9 mouse cellular contexts compared by ENCODE assay signal in genomic region chr9:107366644-107367043, GRCm38 (mm10). TPM values are rescaled to one million over a fixed set of nuclear protein-coding genes. Genes with fewer than 3 reads are reported as not detected.
DNase-seq lines count a peak whose midpoint lies in the region; ATAC-seq and TF ChIP-seq lines count a peak whose summit lies in the region.
"Had no signal": no experiment of that assay in that cellular context is flagged by ENCODE, and none has a peak within 500 bp of the region (broad histone marks: within the 10 kb centered on the region; RNA-seq: fewer than 3 reads in every experiment).

No protein-coding gene starts in this region.

- peak; percentile 86 for DNase-seq in hindbrain, embryonic 11.5 days (ENCODE audit: low spot score)
- DNase-seq in brain, adult 2 months (ENCODE audit: low read depth, low spot score): peak; percentile 68
- DNase-seq in kidney, postnatal 36 days: peak; percentile 51 to 73
- peak; percentile 68 for DNase-seq in lung, postnatal 14 days

- TF ChIP-seq POLR2A in testis, adult 2 months (IDR thresholded peaks at IDR 0.05; ENCODE audit: control insufficient read depth, low read depth, low read length): no peak

- H3K27me3 ChIP-seq in hindbrain, embryonic 11.5 days (ENCODE audit: control insufficient read depth, insufficient read depth, low read length): no peaks in the 10 kb centered on the region
- no peaks in the 10 kb centered on the region for H3K27me3 ChIP-seq in hindbrain, embryonic 16.5 days (replicated peaks; ENCODE audit: control insufficient read depth, insufficient read depth, low read length)
- peaks cover 10% of the 10 kb centered on the region for H3K27me3 ChIP-seq in E14TG2a.4 (ENCODE audit: insufficient read depth, low read length)
- no peaks in the 10 kb centered on the region for H3K27me3 ChIP-seq in testis, adult 2 months (ENCODE audit: control insufficient read depth, insufficient read depth, low read length)

- no peak overlapping the region for H3K9ac ChIP-seq in hindbrain, embryonic 11.5 days (ENCODE audit: low read depth, low read length)
- H3K9ac ChIP-seq in hindbrain, embryonic 16.5 days (ENCODE audit: low read depth, low read length): no peak overlapping the region

- H3K4me3 ChIP-seq in hindbrain, embryonic 11.5 days (ENCODE audit: low read depth, low read length): no peak overlapping the region
- no peak overlapping the region for H3K4me3 ChIP-seq in hindbrain, embryonic 16.5 days (ENCODE audit: low read length)
- no peak overlapping the region for H3K4me3 ChIP-seq in E14TG2a.4 (replicated peaks; ENCODE audit: low read length)
- H3K4me3 ChIP-seq in testis, adult 2 months (ENCODE audit: control insufficient read depth, low read depth, low read length): no peak overlapping the region

- no peaks in the 10 kb centered on the region for H3K4me1 ChIP-seq in hindbrain, embryonic 11.5 days (replicated peaks; ENCODE audit: control insufficient read depth, insufficient read depth, low read length)
- no peaks in the 10 kb centered on the region; the same call in 1 of the 2 replicates for H3K4me1 ChIP-seq in hindbrain, embryonic 16.5 days (ENCODE audit: control insufficient read depth, insufficient read depth, low read depth, low read length)
- peaks cover 32% of the 10 kb centered on the region for H3K4me1 ChIP-seq in E14TG2a.4 (replicated peaks; ENCODE audit: low read depth, low read length)
- no peaks in the 10 kb centered on the region for H3K4me1 ChIP-seq in testis, adult 2 months (ENCODE audit: control insufficient read depth, insufficient read depth, low read length)

- H3K9me3 ChIP-seq in hindbrain, embryonic 11.5 days (ENCODE audit: control insufficient read depth, low read length): no peaks in the 10 kb centered on the region
- no peaks in the 10 kb centered on the region for H3K9me3 ChIP-seq in hindbrain, embryonic 16.5 days (ENCODE audit: control insufficient read depth, low read length)
- no peaks in the 10 kb centered on the region for H3K9me3 ChIP-seq in E14TG2a.4 (ENCODE audit: low read length)

- peak; percentile 72 for TF ChIP-seq CTCF in E14TG2a.4 (conservative IDR thresholded peaks at IDR 0.05; ENCODE audit: low read length)
- TF ChIP-seq CTCF in testis, adult 2 months (IDR thresholded peaks at IDR 0.05; ENCODE audit: control insufficient read depth, insufficient read depth, insufficient replicate concordance, low read depth, low read length): peak; percentile 66; the same call in 1 of the 2 replicates

- 15% methylated on average over 3 of the region's 3 CpGs for WGBS in hindbrain, embryonic 11.5 days
- 5% methylated on average over 3 of the region's 3 CpGs for WGBS in hindbrain, embryonic 16.5 days

- H3K4me2 ChIP-seq in hindbrain, embryonic 11.5 days (replicated peaks; ENCODE audit: low read depth, low read length): no peak overlapping the region
- no peak overlapping the region for H3K4me2 ChIP-seq in hindbrain, embryonic 16.5 days (ENCODE audit: low read length)

- H3K36me3 ChIP-seq in hindbrain, embryonic 11.5 days (ENCODE audit: control insufficient read depth, insufficient read depth, low read length): no peaks in the 10 kb centered on the region
- no peaks in the 10 kb centered on the region for H3K36me3 ChIP-seq in hindbrain, embryonic 16.5 days (ENCODE audit: control insufficient read depth, insufficient read depth, low read length)
- no peaks in the 10 kb centered on the region for H3K36me3 ChIP-seq in E14TG2a.4 (ENCODE audit: insufficient read depth, low read length)
- no peaks in the 10 kb centered on the region for H3K36me3 ChIP-seq in testis, adult 2 months (ENCODE audit: control insufficient read depth, insufficient read depth, low read length)

- no peak overlapping the region for H3K27ac ChIP-seq in hindbrain, embryonic 11.5 days (ENCODE audit: low read depth, low read length)
- H3K27ac ChIP-seq in hindbrain, embryonic 16.5 days (ENCODE audit: low read depth, low read length): no peak overlapping the region
- H3K27ac ChIP-seq in testis, adult 2 months (ENCODE audit: control insufficient read depth, insufficient read depth, low read depth, low read length): no peak overlapping the region

- no peak for ATAC-seq in hindbrain, embryonic 11.5 days (ENCODE audit: low FRiP score)
- ATAC-seq in hindbrain, embryonic 16.5 days: no peak
- ATAC-seq in erythroid progenitor cell, adult 5-6 weeks (replicated peaks; ENCODE audit: low FRiP score, poor library complexity, severe bottlenecking): peak; percentile 41

RNA-seq across cellular contexts. Expression of gene 6430571L13Rik, which starts 26.2 kb away (rescaled TPM):
- polyA plus RNA-seq in hindbrain, embryonic 11.5 days (2014; fragmentation: Nextera tagmentation; extraction: Ambion mirVana): 1.6 and 1.9 TPM in 2 replicates
- 9.8 and 11.4 TPM in 2 replicates for polyA plus RNA-seq in hindbrain, embryonic 16.5 days (2015; fragmentation: Nextera tagmentation; extraction: Ambion mirVana)
- total RNA-seq in erythroid progenitor cell, adult 5-6 weeks (2015; ENCODE audit: low replicate concordance): not detected in 2 replicates
- total RNA-seq in erythroid progenitor cell, adult 5-6 weeks (2017; ENCODE audit: low replicate concordance): not detected in 2 replicates
- 0.40 and 0.53 TPM in 2 replicates for polyA plus RNA-seq in testis, adult 2 months (2012; rRNA removed)

RNA-seq across cellular contexts. Expression of gene Hemk1, which starts 28.5 kb away (rescaled TPM):
- polyA plus RNA-seq in hindbrain, embryonic 11.5 days (2014; fragmentation: Nextera tagmentation; extraction: Ambion mirVana): 9.7 and 10.8 TPM in 2 replicates
- polyA plus RNA-seq in hindbrain, embryonic 16.5 days (2015; fragmentation: Nextera tagmentation; extraction: Ambion mirVana): 17.5 and 18.7 TPM in 2 replicates
- total RNA-seq in erythroid progenitor cell, adult 5-6 weeks (2015; ENCODE audit: low replicate concordance): not detected in 2 replicates
- total RNA-seq in erythroid progenitor cell, adult 5-6 weeks (2017; ENCODE audit: low replicate concordance): 0.15 and 3.9 TPM in 2 replicates
- polyA plus RNA-seq in testis, adult 2 months (2012; rRNA removed): 22.0 TPM in 2 replicates

RNA-seq across cellular contexts. Expression of gene Cacna2d2, which starts 32.8 kb away (rescaled TPM):
- polyA plus RNA-seq in hindbrain, embryonic 11.5 days (2014; fragmentation: Nextera tagmentation; extraction: Ambion mirVana): 2.0 and 4.2 TPM in 2 replicates
- polyA plus RNA-seq in hindbrain, embryonic 16.5 days (2015; fragmentation: Nextera tagmentation; extraction: Ambion mirVana): 8.1 and 9.0 TPM in 2 replicates
- total RNA-seq in erythroid progenitor cell, adult 5-6 weeks (2015; ENCODE audit: low replicate concordance): not detected in 2 replicates
- not detected in 2 replicates for total RNA-seq in erythroid progenitor cell, adult 5-6 weeks (2017; ENCODE audit: low replicate concordance)
- 5.2 and 8.2 TPM in 2 replicates for polyA plus RNA-seq in testis, adult 2 months (2012; rRNA removed)
- polyA plus RNA-seq: liver, embryonic 16.5 days had no signal
